Mouse (Mus musculus): Measurements from ENCODE around the gene Kirrel2.
"Not testable (repeated sequence)": the region's sequence is repeated elsewhere in the genome, so short reads cannot be mapped to it uniquely, and the experiment has no call there.

Kirrel2 gene
- long read RNA-seq, experiment 1, result 0 reads
- long read RNA-seq, experiment 2, result 0 reads

DNA sequence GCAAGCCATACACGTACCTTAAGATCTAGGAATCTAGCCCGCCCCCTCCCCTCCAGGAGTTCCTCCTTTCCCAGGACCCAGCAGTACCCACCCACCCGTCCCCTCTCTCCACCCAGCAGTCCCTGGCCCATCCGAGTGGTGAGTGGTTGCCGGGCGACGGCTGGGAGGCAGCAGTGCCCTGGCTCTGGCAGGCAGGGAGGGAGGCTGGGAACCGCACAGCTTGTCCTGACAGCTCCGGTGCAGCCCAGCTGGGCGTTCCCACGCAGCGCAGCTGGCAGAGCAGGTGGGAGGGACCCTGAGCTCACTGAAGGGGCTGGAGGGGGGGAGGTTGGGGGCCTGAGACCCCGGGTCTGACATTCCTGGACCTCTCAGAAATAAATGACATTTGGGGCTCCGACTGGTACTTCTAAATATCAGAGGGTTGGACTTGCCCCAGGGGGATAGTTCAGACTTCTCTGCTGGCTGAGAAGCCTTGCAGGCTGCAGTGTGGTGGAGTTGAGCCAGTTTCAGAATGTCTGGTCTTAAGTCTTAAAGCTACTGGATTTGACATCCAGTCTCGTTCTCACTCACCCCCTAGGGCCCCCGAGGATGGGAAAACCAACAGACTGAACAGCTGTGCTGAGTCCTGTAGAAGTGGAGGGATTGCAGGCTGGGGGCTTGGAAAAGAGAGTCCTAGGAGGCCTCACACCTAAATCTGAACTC is at the start of gene Kirrel2, which contains the start of gene Nphs1:
Kirrel2 (minus strand) TSS at position 62 of the 702 bp plus-strand sequence.
Nphs1 (plus strand) TSS at position 687 of the 702 bp plus-strand sequence.
- intact Hi-C loops (cut with DNase I), result no loop called here

DNA sequence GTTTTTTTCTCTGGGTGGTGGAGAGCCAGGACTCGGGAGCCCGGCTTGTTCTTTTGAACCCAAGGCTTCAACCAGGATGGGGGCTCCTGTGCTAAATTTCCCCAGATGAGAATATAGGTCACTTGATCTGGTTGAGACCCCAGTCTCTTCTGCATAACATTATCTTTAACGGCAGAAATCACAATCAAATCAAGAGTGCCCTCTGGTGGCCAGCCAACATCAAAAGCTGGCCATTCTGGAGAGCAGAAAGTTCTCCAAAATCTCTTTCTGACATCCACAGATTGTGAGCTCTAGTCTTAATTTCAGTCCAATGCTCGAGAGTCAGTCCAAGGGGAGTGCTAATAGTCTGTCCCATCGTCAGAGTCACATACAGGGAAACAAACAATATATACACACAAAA is 43.7 kb upstream of the Kirrel2 start:
- intact Hi-C loops (cut with DNase I), result not testable (repeated sequence)

DNA sequence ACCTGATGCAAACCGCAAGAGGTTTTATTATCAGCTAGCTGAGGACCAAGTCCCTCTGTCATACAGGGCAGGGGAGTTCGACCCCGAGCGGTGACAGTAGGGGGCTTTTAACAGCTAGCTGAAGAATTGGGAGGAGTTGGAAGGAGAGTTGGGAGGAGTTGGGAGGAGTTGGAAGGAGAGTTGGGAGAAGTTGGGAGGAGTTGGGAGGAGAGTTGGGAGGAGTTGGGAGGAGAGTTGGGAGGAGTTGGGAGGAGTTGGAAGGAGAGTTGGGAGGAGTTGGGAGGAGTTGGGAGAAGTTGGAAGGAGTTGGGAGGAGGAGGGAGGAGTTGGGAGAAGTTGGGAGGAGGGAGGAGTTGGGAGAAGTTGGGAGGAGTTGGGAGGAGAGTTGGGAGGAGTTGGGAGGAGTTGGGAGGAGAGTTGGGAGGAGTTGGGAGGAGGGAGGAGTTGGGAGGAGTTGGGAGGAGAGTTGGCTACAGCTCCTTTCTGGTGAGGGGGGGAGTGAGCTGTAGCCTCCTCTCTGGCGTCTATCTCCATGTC is 38.1 kb upstream of the Kirrel2 start:
- intact Hi-C loops (cut with DNase I), result loop anchor here (10.0 kb wide), 1 partner anchor 121 kb away; no protein-coding TSS in a partner anchor

DNA sequence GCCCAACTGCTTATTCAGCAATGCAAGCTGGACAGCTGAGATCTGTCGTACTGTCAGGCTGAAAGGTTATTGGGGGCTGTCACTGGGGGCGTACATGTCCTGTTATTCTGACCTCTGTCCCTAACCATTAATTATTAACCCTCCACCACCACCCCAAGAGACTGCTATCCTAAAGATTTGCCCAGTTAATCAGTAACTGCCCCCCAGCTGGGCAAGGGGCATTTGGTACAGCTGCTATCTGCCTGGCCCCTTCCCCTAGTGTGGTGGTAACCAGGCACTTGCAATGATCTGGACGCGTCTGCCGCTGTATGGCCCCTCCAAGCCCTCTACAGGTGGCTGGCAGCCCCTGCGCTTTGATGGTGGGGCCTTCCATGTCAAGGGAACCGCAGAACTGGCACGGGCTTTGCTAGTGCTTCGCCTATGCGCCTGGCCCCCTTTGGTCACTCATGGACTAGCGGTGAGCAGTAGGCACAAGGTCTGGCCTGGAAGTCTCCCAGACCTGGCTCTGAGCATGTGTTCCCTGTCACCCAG is 36.0 kb upstream of the Kirrel2 start, which contains the start of gene Prodh2:
Prodh2 (plus strand) TSS at position 222 of the 531 bp plus-strand sequence.
- intact Hi-C loops (cut with DNase I), result loop anchor here (5.0 to 10.0 kb wide), 2 partner anchors 46 to 119 kb away; partner anchors contain the start of gene Aplp1

DNA sequence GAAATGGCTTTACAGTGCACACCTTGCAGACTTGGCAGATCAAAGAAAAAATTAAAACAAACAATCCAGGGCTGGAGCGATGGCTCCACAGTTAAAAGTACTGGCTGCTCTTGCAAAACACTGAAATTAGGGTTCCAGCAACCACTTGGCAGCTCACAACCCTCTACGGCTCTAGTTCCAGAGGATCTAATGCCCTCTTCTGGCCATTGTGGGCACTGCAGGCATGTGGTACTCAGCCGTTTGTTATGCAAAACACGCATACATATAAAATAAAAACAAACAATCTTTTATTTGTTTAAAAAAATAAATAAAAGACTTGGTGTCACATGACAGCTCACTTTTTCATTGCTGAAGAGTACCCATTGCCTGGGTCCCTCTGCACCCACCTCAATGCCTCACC is 35.3 kb upstream of the Kirrel2 start:
- intact Hi-C loops (cut with DNase I), result loop anchor here (5.0 to 10.0 kb wide), 2 partner anchors 45 to 118 kb away; partner anchors contain the start of gene Aplp1

DNA sequence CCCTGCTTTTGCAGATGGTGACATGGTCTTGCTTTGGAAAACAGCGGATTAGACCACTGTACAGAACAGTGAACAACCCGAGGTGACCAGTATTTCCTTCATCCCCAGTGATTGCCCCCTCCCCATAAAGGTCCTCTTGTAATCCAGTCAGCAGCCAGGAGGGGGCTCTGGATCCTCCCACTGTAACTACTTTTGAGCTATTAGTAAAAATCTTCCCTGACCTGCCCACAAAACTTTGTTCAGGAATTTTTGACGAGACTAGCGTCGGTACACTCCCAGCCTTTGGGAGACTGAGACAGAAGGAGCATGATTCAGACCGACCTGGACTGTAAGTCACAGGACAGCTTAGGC is 33.4 kb upstream of the Kirrel2 start:
- intact Hi-C loops (cut with DNase I), result loop anchor here (5.0 to 10.0 kb wide), 2 partner anchors 44 to 116 kb away; partner anchors contain the start of gene Aplp1

DNA sequence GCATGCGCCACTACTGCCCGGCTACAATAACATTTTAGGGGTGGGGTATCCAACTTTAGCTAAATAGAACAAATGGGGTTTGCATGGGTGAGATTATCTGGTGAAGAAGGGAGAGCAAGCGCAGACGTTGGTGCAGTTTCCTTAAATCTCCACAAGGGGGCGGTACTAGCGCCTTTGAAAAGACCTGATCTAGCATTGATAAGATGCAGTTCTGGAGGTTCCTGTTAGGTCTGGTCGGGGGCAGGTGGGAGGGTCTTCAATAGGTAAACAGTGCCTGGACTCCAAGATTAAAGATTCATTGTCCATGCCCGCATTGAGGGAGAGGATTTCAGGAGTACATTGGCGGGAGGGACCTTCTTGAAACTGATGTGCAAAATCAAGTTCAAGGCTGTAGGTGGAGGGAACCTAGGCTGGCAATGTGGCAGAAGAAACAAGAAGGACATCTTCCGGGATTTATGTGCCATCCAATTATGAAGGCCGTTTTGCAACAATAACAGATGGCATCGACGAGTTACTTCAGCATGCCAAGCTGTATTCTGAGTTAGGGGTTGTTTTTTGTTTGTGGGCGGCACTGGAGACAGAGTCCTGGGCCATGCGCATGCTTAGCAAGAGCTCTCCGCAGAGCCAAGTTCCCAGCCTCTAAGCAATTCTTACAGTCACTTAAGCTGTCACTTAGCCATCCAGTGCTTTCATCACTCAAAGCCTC is 32.9 kb upstream of the Kirrel2 start:
- intact Hi-C loops (cut with DNase I), result loop anchor here (5.0 to 10.0 kb wide), 2 partner anchors 43 to 116 kb away; partner anchors contain the start of gene Aplp1

DNA sequence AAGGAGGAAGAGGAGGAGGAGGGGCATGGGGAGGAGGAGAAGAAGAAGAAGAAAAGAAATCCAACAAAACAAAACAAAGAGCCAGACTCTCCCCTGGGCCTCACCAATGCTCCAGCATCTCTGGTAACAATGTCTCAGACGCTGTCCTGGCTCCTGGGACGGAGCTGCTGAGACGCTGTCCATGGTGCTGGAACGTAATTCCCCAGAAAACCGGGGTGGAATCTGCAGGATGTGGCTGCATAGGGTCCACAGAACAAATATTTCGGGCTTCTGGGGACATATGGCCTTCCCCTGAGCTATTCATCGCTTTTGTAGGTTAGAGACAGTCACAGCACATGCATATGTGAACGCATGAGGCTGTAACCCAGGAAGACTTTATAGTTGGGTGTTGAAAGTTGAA is 26.8 kb upstream of the Kirrel2 start:
- intact Hi-C loops (cut with DNase I), result no loop called here

DNA sequence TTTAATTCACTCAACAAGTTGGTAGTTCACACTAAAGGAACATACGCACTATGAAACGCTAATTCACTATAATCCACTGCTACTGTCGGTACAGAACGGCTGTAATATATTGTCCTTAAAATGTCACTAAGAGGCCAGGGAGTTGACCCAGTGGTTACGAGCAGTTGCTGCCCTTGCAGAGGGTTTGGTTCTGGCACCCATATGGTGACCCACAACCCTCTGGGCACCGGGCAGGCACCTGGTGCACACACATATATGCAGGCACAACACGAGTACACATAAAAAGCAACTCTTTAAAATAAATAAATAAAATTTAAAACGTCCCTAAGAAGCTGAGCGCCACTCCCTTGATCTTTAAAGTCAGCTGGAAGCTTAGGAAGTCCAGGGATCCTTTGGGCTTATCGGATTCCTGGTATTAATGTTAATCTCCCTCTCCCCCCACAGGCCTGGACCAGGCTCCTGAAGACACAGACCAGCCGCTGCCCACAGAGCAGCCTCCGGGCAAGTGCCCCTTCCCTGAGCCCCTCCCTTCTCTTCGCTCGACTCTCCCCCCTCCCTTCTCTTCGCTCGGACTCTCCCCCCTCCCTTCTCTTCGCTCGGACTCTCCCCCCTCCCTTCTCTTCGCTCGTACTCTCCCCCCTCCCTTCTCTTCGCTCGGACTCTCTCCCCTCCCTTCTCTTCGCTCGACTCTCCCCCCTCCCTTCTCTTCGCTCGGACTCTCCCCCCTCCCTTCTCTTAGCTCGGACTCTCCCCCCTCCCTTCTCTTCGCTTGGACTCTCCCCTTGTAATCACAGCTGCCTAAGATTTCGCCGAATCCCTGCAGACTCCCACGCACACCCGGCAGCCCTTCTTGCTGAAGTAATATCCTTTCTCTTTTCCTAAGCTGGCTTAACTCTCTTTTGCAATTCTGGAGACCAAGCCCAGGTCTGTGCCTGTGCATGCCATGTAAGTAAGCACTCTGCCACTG is 20.2 kb upstream of the Kirrel2 start:
- intact Hi-C loops (cut with DNase I), result no loop called here

DNA sequence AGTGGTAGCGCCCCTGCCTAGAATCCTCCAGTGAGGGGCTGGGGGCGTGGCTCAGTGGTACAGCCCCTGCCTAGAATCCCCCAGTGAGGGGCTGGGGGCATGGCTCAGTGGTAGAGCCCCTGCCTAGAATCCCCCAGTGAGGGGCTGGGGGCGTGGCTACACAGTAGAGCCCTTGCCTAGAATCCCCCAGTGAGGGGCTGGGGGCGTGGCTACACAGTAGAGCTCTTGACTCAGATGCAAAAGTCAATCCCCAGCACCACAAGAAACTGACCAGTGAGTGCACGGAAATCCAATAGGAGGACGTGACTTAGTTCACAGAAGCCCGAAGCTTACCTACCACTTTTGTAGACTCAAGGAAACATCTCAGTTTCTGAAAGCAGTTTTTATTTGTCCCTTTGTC is 18.6 kb upstream of the Kirrel2 start:
- intact Hi-C loops (cut with DNase I), result not testable (repeated sequence)

DNA sequence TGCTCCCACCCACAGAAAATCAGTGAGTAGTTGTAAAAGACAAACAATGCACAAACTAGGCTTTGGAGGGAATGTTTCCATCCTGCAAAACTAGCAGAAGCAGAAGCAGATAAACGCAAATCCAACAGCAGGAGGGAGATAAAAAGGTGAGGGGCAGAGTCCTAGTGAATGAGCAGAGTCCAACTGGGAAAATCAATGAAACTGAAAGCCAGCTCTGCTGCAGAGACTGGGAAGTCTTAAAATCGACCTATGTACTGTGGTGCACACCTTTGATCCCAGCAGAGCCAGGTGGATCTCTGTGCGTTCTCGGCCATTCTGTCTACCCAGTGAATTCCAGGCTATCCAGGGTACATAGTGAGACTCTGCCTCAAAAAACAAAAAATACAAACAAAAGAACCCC is 17.5 kb upstream of the Kirrel2 start:
- intact Hi-C loops (cut with DNase I), result loop anchor here (5.0 kb wide), 1 partner anchor 38 kb away; no protein-coding TSS in a partner anchor

DNA sequence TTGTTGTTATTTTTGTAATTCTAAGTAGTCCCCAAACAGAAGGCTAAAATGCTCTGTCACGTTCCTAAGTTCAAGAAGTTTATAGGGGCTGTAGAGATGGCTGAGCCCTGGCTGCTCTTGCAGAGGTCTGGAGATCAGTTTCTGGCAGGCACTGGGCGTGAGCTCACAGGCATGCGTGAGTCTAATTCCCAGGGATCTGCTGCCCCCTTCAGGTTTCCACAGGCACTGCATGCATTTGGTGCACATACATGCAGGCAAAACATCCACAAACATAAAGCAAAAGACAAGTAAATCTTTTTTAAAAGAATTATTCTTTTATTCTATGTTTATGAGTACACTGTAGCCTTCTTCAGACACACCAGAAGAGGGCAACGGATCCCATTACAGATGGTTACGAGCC is 14.9 kb upstream of the Kirrel2 start:
- intact Hi-C loops (cut with DNase I), result loop anchor here (5.0 kb wide), 1 partner anchor 35 kb away; no protein-coding TSS in a partner anchor

DNA sequence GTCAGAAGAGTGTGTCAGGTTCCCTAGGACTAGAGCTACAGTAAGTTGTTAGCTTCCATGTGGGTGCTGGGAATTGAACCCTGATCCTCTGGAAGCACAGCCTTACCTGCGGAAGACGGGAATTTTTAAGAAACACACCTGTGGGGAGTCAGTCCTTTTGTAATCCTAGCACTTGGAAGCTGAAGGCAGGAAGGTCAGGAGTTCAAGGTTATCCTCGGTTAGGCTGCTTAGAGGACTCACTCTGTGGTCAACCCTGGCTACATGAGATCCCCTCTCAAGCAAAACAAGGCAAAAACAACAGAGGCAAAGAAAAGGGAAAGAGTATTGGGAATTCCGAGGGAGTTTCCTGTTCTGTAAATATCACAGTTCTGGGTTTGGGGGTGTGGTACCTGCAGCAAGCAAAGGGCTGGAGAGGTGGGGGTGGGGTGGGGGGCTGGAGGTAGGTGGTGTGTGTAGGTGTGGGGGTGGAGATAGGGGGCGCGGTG is 7.4 kb upstream of the Kirrel2 start:
- intact Hi-C loops (cut with DNase I), result no loop called here

DNA sequence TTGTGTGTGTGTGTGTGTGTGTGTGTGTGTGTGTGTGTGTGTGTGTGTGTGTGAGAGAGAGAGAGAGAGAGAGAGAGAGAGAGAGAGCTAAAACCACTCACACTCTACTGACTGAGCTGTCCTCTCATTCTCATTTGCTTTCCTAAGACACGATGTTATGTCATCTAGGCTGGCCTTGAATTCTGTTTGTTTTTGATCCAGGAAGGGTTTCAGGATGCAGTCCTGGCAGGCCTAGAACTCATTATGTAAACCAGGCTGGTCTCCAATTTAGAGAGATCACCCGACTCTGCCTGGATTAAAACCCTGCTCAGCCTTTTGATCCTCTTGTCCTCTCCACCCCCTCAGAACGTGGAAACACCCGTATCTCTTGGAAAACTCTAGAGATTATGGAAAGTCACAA is 6.5 kb upstream of the Kirrel2 start:
- intact Hi-C loops (cut with DNase I), result no loop called here

DNA sequence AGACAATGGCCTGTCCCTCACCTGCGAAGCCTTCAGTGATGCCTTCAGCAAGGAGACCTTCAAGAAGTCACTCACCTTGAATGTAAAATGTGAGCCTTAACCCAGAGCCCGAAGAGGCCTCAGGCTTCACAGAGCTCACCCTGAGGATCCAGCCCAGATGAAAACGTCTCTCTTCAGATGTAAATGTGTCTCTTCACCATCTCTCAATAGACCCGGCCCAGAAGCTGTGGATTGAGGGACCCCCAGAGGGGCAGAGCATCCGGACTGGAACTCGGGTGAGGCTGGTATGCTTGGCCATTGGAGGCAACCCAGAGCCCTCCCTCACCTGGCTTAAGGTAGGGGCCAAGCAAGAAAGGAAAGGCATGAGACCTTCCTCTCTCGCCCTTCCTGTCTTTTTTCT is 6.1 kb upstream of the Kirrel2 start:
- intact Hi-C loops (cut with DNase I), result no loop called here

DNA sequence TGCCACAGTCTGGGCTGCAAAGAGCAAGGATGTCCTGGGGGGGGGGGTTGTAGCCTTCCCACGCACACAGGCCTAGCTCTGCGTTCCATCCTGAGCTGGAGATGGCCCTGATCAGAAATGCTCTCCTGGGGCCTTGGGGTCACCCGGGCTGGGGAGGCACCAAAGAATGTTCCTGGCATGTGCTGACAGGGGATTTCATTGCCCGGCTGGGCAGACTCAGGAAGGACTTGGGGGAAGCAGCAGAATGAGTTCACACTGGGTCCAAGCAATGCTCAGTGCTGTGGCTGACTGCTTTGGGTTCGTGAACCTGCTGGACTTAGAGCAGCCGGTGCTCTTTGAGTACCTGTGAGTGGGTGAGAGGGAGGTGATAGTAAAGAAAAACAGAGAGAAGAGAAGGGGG is 2.0 kb upstream of the Kirrel2 start:
- intact Hi-C loops (cut with DNase I), result no loop called here

DNA sequence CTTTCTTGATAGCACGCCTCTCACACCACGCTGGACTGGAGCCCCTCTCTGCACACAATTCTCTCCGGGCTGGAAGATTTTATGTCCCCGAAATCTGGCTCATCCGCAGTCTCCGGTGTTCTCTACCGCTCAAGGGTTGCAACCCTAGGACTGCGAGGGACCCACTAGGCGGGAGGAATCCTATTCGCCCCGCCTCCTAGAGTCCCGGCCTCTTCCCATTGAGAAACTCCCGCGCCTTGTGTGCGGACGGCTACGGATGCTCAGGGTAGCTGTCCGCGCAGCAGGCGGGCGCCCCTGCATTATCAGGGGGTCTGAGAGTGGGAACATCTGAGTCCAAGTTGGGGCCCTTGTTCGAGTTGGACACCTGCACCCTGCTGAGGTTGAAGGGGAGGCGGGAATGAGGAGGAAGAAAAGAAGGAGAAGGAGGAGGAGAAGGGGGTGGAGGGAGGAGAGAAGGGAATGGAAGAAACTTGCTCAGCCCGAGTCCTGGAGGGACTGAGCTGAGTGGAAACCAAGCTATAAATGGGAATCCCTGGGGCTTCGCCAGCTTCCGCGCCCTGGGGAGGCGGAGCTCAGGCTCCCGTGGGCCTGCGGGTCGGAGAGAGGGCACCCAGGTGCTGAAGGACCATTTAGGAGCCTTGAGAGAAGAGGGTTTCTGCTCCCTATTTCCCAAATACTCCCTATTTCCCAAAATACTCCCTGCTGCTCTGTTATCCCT is 420 bp downstream of the Kirrel2 start:
- intact Hi-C loops (cut with DNase I), result no loop called here

DNA sequence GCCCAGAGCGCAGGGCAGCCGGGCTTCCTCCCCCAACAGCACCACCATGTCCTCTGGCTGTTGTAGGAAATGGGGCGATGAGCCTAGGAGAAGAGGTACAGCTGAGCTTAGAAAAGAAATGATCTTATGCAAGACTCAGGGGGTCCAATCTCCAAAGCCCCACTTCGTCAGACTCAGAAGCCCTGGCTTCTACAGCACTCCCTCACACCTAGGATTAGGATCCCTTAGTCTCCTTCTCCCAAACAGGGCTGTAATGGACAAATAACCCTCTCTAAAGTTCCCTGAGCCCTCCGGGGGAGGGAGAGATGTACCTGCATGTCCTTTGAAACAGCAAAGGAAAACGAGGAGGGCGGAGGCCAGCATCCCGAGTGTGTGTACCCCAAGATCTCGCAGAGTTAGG is 1.0 kb downstream of the Kirrel2 start:
- intact Hi-C loops (cut with DNase I), result no loop called here

DNA sequence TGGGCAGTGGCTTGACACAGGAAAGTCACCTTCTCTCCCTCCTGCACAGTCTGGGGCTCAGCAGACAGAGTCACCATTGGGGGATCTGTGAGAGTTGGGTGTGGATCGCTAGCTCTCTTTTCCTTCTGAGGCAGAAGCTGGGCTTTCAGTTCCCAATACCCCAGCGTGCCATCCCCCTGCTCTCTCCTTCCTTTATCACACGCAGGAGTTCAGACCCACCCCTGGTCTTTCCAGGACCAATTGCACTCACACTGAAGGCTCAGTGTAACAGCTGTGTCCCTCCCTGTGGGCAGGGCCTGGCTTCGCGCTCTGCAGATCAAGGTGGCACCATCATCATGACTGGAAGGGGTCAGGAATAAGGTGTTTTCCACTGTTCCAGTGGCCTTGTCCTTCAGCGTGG is 3.2 kb downstream of the Kirrel2 start:
- intact Hi-C loops (cut with DNase I), result no loop called here

DNA sequence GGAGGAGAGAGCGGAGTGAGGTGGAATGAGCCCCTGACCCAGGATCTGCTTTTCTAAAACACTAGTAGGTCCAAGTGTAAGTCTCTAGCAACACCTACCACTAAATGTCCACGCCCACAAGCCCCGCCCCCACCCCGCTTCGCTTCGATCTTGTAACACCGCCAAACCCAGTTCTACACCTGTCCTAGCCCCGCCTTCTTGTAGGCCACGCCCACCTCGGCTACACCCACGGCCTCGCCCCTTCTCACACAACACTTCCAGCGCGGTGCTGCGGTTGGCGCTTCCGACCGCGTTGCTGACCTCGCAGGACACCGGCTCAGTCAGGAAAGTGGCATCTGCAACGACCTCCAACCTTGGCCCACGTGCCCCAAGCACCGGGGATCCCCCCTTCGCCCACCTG is 3.7 kb downstream of the Kirrel2 start:
- intact Hi-C loops (cut with DNase I), result no loop called here

Data from adrenal gland (tissue).